Mouse (Mus musculus): ENCODE measurements at regions not wholly inside any gene's neighbourhood (a gene's known extent, or its start where the extent isn't known, plus 50 kb on each side); places are given as distances from the start of the nearest gene placed in this dataset.

DNA sequence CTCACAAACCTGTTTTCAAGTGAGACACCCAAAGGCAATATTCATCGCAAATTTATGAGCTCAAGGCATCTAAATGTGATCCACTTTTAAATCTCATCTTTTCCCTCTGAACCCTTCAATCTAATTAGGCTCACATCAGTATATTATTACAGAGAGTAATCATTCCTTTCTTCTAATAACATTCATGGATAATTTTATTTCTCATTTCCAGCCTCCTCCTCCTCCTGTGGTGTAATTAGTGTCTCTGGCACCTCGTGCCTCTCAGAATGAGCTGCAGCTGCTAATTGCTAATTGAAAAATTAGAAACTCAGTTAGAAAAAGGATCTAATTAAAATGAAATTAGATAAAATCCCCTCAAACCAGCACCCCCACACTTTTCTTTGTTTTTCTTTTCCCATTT, 420.5 kb upstream of the Camk1g start:
- TF ChIP-seq CTCF (IDR thresholded peaks at IDR 0.05; ENCODE audit: borderline replicate concordance, insufficient read depth, low read depth, low read length) (no peak), POLR2A (IDR thresholded peaks at IDR 0.05; ENCODE audit: borderline replicate concordance, insufficient read depth, low read length) (no peak)
